Mouse (Mus musculus) ES-Bruce4 (cell line): Measurements from ENCODE around the gene Ralgps1.

Experiments
- CTCF ChIP-seq: IDR thresholded peaks from one replicate; pipeline ENCODE4 v1.8.1; 2011; ENCODE audit warnings: low read depth, low read length
- EP300 ChIP-seq: IDR thresholded peaks from 2 replicates; pipeline ENCODE4 v1.6.1; 2011; ENCODE audit warnings: low read depth, low read length; ENCODE audit not compliant: insufficient read depth
- POLR2A ChIP-seq: IDR thresholded peaks from one replicate; pipeline ENCODE4 v1.8.1; 2011; ENCODE audit warnings: low read length; ENCODE audit not compliant: insufficient read depth

DNA sequence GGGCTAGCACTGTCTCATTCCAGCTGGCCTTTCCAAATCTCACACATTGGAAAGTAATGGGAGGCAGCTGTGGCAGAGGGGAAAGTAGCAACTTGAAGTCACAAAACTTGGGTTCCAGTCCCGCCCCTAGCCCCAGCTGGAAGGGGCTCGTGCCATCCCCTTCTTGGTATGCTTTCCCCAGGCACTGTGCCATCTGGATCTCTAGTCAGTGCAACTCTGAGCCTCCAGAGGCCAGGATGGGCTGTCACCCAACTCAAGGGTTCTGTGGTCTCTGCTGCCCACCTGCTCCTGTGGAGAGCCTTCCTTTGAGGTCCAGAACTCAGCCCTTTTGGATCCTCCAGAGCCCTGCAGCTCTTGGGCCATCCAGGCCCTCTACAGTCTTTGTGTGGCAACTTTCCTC lies 209.2 kb downstream of the Ralgps1 start:
- TF ChIP-seq EP300: no peak
- TF ChIP-seq CTCF: no peak
- TF ChIP-seq POLR2A: no peak
